Mouse (Mus musculus) naive thymus-derived CD4-positive, alpha-beta T cell, adult 2 months (primary cell): ENCODE data around the gene Osbpl7.

Experiments used
- DNase-seq: peaks from one replicate; pipeline ENCODE4 v3.0.0-alpha.2; 2011; ENCODE audit warnings: low read depth

Osbpl7 gene

GRCm38 (mm10) chr11:97050216-97050943, at the start of gene Osbpl7:
Gene Osbpl7 (plus strand): TSS chr11:97050628.
- DNase-seq: peak; percentile 76

- DNase-seq: no peak
Observed at GRCm38 (mm10) chr11:97003170-97003569, 47.3 kb upstream of the Osbpl7 start.

GRCm38 (mm10) chr11:97007093-97007794, 43.2 kb upstream of the Osbpl7 start:
- peak; percentile 67 for DNase-seq

GRCm38 (mm10) chr11:97009198-97009790, 41.1 kb upstream of the Osbpl7 start:
- no peak for DNase-seq

- no peak for DNase-seq
Observed at GRCm38 (mm10) chr11:97013121-97013670, 37.2 kb upstream of the Osbpl7 start, which contains the start of gene Sp6. Gene Sp6 (plus strand): TSS chr11:97013394.

GRCm38 (mm10) chr11:97017696-97018582, 32.5 kb upstream of the Osbpl7 start:
- DNase-seq: peak; percentile 50

- DNase-seq: peak; percentile 70
Observed at GRCm38 (mm10) chr11:97018583-97019344, 31.7 kb upstream of the Osbpl7 start.

GRCm38 (mm10) chr11:97019345-97019708, 31.1 kb upstream of the Osbpl7 start:
- DNase-seq: no peak

GRCm38 (mm10) chr11:97021121-97021765, 29.2 kb upstream of the Osbpl7 start:
- no peak for DNase-seq

- peak; percentile 92 for DNase-seq
Observed at GRCm38 (mm10) chr11:97021873-97022484, 28.4 kb upstream of the Osbpl7 start.

- no peak for DNase-seq
Observed at GRCm38 (mm10) chr11:97024977-97025376, 25.5 kb upstream of the Osbpl7 start.

- peak; percentile 96 for DNase-seq
Observed at GRCm38 (mm10) chr11:97025721-97026344, 24.6 kb upstream of the Osbpl7 start.

- peak; percentile 94 for DNase-seq
Observed at GRCm38 (mm10) chr11:97029686-97030417, 20.6 kb upstream of the Osbpl7 start, which contains the start of gene Scrn2. Gene Scrn2 (plus strand): TSS chr11:97029938.

GRCm38 (mm10) chr11:97030426-97030825, 20.0 kb upstream of the Osbpl7 start:
- no peak for DNase-seq

GRCm38 (mm10) chr11:97031977-97032376, 18.5 kb upstream of the Osbpl7 start:
- no peak for DNase-seq

GRCm38 (mm10) chr11:97032499-97032898, 17.9 kb upstream of the Osbpl7 start:
- DNase-seq: no peak

GRCm38 (mm10) chr11:97033781-97034180, 16.6 kb upstream of the Osbpl7 start:
- no peak for DNase-seq

GRCm38 (mm10) chr11:97036141-97036540, 14.3 kb upstream of the Osbpl7 start:
- DNase-seq: no peak

- DNase-seq: no peak
Observed at GRCm38 (mm10) chr11:97038881-97039280, 11.5 kb upstream of the Osbpl7 start.
